Mouse (Mus musculus): ENCODE results near the gene Hacl1. TPM values are rescaled to one million over a fixed set of nuclear protein-coding genes. Genes with fewer than 3 reads are reported as not detected.

Gene Hacl1
- polyA plus RNA-seq, 1 experiment: 6.0 TPM

DNA sequence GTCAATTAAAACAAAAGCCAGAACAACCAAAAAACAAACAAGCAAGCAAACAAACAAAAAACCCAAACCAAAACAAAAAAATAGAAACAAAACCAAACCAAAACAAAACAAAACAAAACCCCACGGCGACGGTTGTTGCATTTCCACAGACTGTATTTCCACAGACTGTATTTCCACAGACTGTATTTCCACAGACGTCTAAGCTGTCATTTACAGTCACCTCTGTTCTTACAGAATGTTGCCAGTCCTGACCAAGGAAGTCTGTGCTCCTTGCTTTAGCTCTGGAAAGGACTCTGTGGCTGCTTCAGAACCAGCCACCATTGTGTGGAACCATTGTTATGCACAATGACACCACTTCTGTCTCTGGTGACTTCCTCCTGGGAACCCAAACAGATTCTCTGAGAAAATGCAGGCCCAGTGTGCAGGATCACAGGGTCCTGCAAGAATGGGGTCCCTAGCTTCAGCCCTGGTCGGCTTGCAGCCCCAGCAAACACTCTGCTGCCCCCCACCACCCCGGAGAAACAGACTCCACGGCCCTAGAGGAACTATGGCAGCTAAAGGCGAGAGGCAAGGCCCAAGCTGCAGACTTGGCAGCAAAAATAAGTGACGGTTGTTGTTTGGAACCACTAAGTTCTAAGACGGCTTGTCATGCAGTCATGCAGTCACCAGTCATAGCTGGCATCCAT, 30.7 kb upstream of the Hacl1 start:
- Histone ChIP-seq H3ac (ENCODE audit: control insufficient read depth, insufficient read length) (no peak overlapping the region), H3K36me3 (ENCODE audit: control insufficient read depth, insufficient read depth) (no peaks in the 10 kb centered on the region), H3K79me2 (ENCODE audit: control insufficient read depth, insufficient read depth) (no peaks in the 10 kb centered on the region), H3K4me2 (ENCODE audit: low read depth) (no peak overlapping the region), H3K4me3 (no peak overlapping the region), H3K27me3 (ENCODE audit: control insufficient read depth, insufficient read depth, insufficient read length) (no peaks in the 10 kb centered on the region)
- TF ChIP-seq TCF3 (IDR thresholded peaks at IDR 0.05; ENCODE audit: insufficient read length, low read depth): no peak
- no peak for TF ChIP-seq POLR2AphosphoS2 (IDR thresholded peaks at IDR 0.05; ENCODE audit: insufficient read length, low read depth)
- no peak for TF ChIP-seq CEBPB (IDR thresholded peaks at IDR 0.05; ENCODE audit: insufficient read depth, poor library complexity, severe bottlenecking)
- no peak for TF ChIP-seq REST (IDR thresholded peaks at IDR 0.05; ENCODE audit: insufficient read depth, insufficient read length)
- TF ChIP-seq SRF (IDR thresholded peaks at IDR 0.05; ENCODE audit: control insufficient read depth, insufficient read length, low read depth): no peak
- TF ChIP-seq E2F4 (IDR thresholded peaks at IDR 0.05; ENCODE audit: insufficient read depth): no peak
- no peak for TF ChIP-seq POLR2A (IDR thresholded peaks at IDR 0.05; ENCODE audit: insufficient read length, low read depth)
- no peak for TF ChIP-seq MYOG (IDR thresholded peaks at IDR 0.05; ENCODE audit: control insufficient read depth in 1 of 3, insufficient read depth in 1 of 3, insufficient read length in 2 of 3, low read depth in 2 of 3)
- TF ChIP-seq MYOD1 (IDR thresholded peaks at IDR 0.05; ENCODE audit: control insufficient read depth in 1 of 3, insufficient read length in 2 of 3, low read depth in 2 of 3): no peak
- no peak for TF ChIP-seq MAX (IDR thresholded peaks at IDR 0.05; ENCODE audit: low read depth)
- no peak for TF ChIP-seq TCF12 (IDR thresholded peaks at IDR 0.05; ENCODE audit: insufficient read depth, poor library complexity, severe bottlenecking)
- no peak for TF ChIP-seq USF1 (IDR thresholded peaks at IDR 0.05; ENCODE audit: low read depth)

DNA sequence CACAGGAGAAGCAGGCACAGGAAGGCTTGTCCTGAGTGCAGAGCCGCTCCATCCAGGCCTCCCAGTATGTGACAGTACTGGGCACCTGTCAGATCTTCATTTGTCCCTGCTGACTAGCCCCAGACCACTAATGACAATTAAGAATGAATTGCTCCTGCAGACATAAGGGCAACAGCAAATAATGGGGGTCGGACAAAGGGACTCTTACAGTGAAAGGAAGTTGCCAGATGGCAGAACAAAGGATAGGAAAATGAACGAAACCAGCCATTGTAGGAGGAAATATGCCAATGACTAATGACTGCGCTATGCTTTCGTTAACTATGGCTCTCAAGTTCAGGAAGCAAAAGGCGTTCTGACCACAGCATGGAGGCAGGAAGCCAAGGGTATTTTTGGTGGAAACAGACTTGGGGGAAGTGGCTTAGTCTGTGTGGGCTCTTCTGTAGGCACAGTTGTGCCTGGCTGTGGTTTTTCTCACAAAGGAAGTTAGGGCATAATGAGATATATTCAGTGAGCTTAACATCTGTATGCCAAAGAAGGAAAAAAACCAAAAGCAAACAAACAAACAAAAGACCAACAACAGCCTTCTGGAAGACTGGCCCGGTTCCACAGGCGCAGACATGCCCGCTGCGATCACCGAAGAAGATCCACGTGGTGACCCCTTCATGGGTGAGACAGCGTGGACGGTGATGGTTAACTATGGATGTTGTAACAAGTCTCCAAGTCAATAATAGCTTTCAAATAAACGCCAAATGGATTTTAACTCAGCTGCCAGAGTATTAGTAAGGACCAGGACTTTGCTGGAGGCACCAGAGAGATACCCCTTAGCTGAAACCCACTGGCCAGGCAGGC, 28.8 kb upstream of the Hacl1 start:
- Histone ChIP-seq H3K4me3 (peak overlapping the region; percentile 8), H3K36me3 (ENCODE audit: control insufficient read depth, insufficient read depth) (no peaks in the 10 kb centered on the region), H3K27me3 (ENCODE audit: control insufficient read depth, insufficient read depth, insufficient read length) (no peaks in the 10 kb centered on the region), H3K4me2 (ENCODE audit: low read depth) (peak overlapping the region; percentile 97), H3ac (ENCODE audit: control insufficient read depth, insufficient read length) (no peak overlapping the region), H3K79me2 (ENCODE audit: control insufficient read depth, insufficient read depth) (no peaks in the 10 kb centered on the region)
- TF ChIP-seq POLR2A (IDR thresholded peaks at IDR 0.05; ENCODE audit: insufficient read length, low read depth) (no peak), E2F4 (IDR thresholded peaks at IDR 0.05; ENCODE audit: insufficient read depth) (no peak), USF1 (IDR thresholded peaks at IDR 0.05; ENCODE audit: low read depth) (no peak), REST (IDR thresholded peaks at IDR 0.05; ENCODE audit: insufficient read depth, insufficient read length) (no peak), MYOD1 (IDR thresholded peaks at IDR 0.05; ENCODE audit: control insufficient read depth in 1 of 3, insufficient read length in 2 of 3, low read depth in 2 of 3) (peak in 2 of 3 experiments; percentile 29 to 48), TCF12 (IDR thresholded peaks at IDR 0.05; ENCODE audit: insufficient read depth, poor library complexity, severe bottlenecking) (peak; percentile 15), SRF (IDR thresholded peaks at IDR 0.05; ENCODE audit: control insufficient read depth, insufficient read length, low read depth) (no peak), MAX (IDR thresholded peaks at IDR 0.05; ENCODE audit: low read depth) (peak; percentile 16), CEBPB (IDR thresholded peaks at IDR 0.05; ENCODE audit: insufficient read depth, poor library complexity, severe bottlenecking) (0 out of 2 replicates have a peak, but pooled peaks have one; percentile 1), POLR2AphosphoS2 (IDR thresholded peaks at IDR 0.05; ENCODE audit: insufficient read length, low read depth) (no peak), TCF3 (IDR thresholded peaks at IDR 0.05; ENCODE audit: insufficient read length, low read depth) (no peak), MYOG (IDR thresholded peaks at IDR 0.05; ENCODE audit: control insufficient read depth in 1 of 3, insufficient read depth in 1 of 3, insufficient read length in 2 of 3, low read depth in 2 of 3) (peak in 1 of 3 experiments; percentile 47)

DNA sequence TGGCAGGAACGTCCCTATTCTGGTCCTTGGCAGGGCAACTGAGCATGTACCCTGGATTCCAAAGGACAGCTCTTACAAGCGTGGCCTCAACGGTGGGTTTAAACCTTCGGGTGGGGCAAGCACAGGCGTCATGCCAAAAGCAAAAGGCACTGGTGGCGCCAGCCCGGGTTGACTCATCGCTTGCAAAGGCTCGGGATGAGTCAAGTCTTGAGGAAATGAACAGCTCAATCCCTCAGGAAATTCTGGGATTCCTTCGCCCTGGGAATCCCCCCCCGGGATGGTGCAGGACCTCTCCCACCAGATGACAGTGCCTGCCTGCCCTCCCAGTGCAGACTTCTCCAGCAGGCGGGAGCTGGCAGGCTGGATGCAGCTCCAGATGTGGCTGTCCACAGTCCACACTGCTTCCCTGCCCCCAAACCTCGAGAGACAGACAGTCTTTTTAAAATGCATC, 28.1 kb upstream of the Hacl1 start:
- TF ChIP-seq E2F4 (IDR thresholded peaks at IDR 0.05; ENCODE audit: insufficient read depth) (no peak), MYOD1 (IDR thresholded peaks at IDR 0.05; ENCODE audit: control insufficient read depth in 1 of 3, insufficient read length in 2 of 3, low read depth in 2 of 3) (peak in 2 of 3 experiments; percentile 0 to 27), SRF (IDR thresholded peaks at IDR 0.05; ENCODE audit: control insufficient read depth, insufficient read length, low read depth) (no peak), CEBPB (IDR thresholded peaks at IDR 0.05; ENCODE audit: insufficient read depth, poor library complexity, severe bottlenecking) (peak; percentile 72), MYOG (IDR thresholded peaks at IDR 0.05; ENCODE audit: control insufficient read depth in 1 of 3, insufficient read depth in 1 of 3, insufficient read length in 2 of 3, low read depth in 2 of 3) (peak in 1 of 3 experiments; percentile 34), POLR2A (IDR thresholded peaks at IDR 0.05; ENCODE audit: insufficient read length, low read depth) (peak; percentile 33), REST (IDR thresholded peaks at IDR 0.05; ENCODE audit: insufficient read depth, insufficient read length) (no peak), TCF3 (IDR thresholded peaks at IDR 0.05; ENCODE audit: insufficient read length, low read depth) (no peak), POLR2AphosphoS2 (IDR thresholded peaks at IDR 0.05; ENCODE audit: insufficient read length, low read depth) (no peak), USF1 (IDR thresholded peaks at IDR 0.05; ENCODE audit: low read depth) (no peak), TCF12 (IDR thresholded peaks at IDR 0.05; ENCODE audit: insufficient read depth, poor library complexity, severe bottlenecking) (no peak), MAX (IDR thresholded peaks at IDR 0.05; ENCODE audit: low read depth) (peak; percentile 70)
- H3K4me3 ChIP-seq: peak overlapping the region; percentile 8
- H3K4me2 ChIP-seq (ENCODE audit: low read depth): peak overlapping the region; percentile 97
- no peaks in the 10 kb centered on the region for H3K27me3 ChIP-seq (ENCODE audit: control insufficient read depth, insufficient read depth, insufficient read length)
- H3K79me2 ChIP-seq (ENCODE audit: control insufficient read depth, insufficient read depth): no peaks in the 10 kb centered on the region
- no peak overlapping the region for H3ac ChIP-seq (ENCODE audit: control insufficient read depth, insufficient read length)
- no peaks in the 10 kb centered on the region for H3K36me3 ChIP-seq (ENCODE audit: control insufficient read depth, insufficient read depth)

- Histone ChIP-seq H3K79me2 (ENCODE audit: control insufficient read depth, insufficient read depth) (no peaks in the 10 kb centered on the region), H3ac (ENCODE audit: control insufficient read depth, insufficient read length) (no peak overlapping the region), H3K4me2 (ENCODE audit: low read depth) (peak overlapping the region; percentile 97), H3K4me3 (peak overlapping the region; percentile 8), H3K27me3 (ENCODE audit: control insufficient read depth, insufficient read depth, insufficient read length) (no peaks in the 10 kb centered on the region), H3K36me3 (ENCODE audit: control insufficient read depth, insufficient read depth) (no peaks in the 10 kb centered on the region)
- TF ChIP-seq REST (IDR thresholded peaks at IDR 0.05; ENCODE audit: insufficient read depth, insufficient read length) (no peak), MYOD1 (IDR thresholded peaks at IDR 0.05; ENCODE audit: control insufficient read depth in 1 of 3, insufficient read length in 2 of 3, low read depth in 2 of 3) (peak in 1 of 3 experiments; percentile 38)
Observed at GRCm38 (mm10) chr14:31668326-31668725, 27.2 kb upstream of the Hacl1 start.

Measured in myocyte (in vitro differentiated cells).